Mouse (Mus musculus) megakaryocyte-erythroid progenitor cell, adult 5-6 weeks (primary cell): Measurements from ENCODE around the gene Poldip3. TPM values are rescaled to one million over a fixed set of nuclear protein-coding genes. Genes with fewer than 3 reads are reported as not detected.

Experiments used
- ATAC-seq: replicated peaks from 2 replicates; pipeline ENCODE4 v1.8.0; 2016; ENCODE audit warnings: mild to moderate bottlenecking, inconsistent platforms; ENCODE audit not compliant: severe bottlenecking, poor library complexity, low FRiP score, low TSS enrichment
- total RNA-seq, 2 experiments: library from RNA; stranded (forward) in 1 of 2; stranded (reverse) in 1 of 2; fragments of 200-1000, 215-1000 nt in 1 of 2; fragments of >200 nt in 1 of 2; fragmentation: Nextera tagmentation in 1 of 2; gene quantifications; 2 replicates each; pipeline ENCODE4 v1.2.3; 2014 to 2017

Poldip3 gene
- total RNA-seq, 2 experiments from 2014 or later = 59.0 to 92.3 TPM

DNA sequence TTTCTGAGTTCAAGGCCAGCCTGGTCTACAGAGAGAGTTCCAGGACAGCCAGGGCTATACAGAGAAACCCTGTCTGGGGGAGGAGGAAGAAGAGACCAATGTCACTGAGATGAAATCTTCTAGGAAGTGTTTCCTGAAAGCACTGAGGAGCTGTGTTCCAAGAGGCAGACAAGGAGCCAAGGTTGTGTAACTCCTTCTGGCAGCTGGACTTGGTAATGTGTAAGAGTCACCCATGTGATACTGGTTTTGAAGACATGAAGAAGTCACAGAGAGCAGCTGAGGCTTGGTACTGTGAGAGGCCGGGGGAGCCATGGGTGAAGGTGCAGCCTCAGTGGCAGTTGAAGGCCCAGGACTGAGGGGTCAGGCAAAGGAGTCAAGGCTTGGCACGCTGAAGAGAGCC lies 55.5 kb downstream of the Poldip3 start:
- ATAC-seq = no peak

DNA sequence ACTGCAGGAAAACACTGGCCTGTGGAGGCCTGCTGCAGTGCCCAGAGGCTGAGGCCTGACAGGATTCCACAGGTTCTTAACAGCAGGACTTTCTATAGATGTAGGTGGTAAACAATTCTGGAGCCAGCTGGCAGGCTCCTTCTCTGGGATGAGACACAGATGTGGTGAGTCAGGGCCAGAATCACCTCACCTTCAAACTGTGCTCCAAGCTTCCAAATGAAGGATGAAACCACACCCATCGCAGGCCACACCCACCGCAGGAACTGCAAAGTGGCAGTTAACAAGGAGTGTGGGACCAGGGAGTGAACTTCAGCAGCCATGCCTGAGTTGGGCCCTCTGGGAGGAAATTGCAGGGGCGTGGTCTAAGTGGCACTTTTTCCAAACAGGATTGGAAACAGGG lies 58.3 kb downstream of the Poldip3 start:
- ATAC-seq = no peak

DNA sequence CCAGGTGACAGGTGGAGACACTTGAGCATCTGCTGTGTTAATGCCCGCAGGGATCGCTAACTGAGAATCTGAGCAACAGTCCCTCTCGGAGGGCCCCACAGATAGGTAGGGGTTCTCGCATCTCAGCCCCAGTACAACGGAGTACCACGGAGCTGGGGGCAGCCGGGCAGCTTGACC lies 59.9 kb downstream of the Poldip3 start, which contains the start of gene Serhl:
Serhl (plus strand) TSS at position 78 of the 177 bp plus-strand sequence.
- no peak for ATAC-seq

DNA sequence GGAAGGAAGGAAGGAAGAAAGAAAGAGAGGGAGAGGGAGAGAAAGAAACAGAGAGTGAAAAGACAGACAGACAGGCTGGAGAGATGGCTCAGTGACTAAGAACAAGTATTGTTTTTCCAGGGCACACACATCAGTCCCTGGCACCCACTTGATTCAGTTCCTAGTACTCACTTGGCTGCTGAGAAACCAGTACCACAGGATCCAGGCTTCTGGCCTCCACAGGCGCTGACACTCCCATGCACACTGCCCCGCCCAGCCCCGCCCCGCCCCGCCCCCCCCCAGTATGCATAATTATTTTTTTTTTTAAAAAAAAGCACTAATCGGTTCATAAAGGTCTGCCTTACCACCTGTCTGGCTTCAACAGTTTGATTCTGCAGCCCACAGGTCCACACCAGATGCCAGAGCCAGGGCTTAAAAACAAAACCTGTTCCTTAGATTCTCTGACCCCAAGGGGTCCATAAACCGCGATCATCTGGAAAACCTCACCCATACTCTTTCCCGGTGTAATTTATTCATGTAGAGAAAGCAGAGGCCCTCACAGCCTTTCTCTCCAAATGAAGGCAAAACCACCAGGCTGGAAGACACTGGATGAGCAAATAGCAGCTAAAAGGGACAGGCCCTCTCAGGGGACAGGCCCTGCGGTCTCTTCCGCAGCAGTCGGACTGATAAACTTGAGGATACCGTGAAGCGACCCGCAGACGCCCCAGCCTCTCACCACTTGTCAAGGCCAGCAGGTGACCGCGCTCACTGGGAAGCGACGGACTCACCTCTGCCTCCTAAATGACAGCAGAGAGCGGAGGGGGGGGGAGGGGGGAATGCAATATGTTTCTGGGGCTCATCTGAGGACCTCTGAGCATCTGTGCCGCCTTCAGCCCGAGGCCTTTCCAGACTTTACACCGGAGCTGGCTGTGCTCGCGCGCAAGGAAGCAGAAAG lies 60.4 kb downstream of the Poldip3 start:
- peak; percentile 50; the same call in 1 of the 2 replicates for ATAC-seq

DNA sequence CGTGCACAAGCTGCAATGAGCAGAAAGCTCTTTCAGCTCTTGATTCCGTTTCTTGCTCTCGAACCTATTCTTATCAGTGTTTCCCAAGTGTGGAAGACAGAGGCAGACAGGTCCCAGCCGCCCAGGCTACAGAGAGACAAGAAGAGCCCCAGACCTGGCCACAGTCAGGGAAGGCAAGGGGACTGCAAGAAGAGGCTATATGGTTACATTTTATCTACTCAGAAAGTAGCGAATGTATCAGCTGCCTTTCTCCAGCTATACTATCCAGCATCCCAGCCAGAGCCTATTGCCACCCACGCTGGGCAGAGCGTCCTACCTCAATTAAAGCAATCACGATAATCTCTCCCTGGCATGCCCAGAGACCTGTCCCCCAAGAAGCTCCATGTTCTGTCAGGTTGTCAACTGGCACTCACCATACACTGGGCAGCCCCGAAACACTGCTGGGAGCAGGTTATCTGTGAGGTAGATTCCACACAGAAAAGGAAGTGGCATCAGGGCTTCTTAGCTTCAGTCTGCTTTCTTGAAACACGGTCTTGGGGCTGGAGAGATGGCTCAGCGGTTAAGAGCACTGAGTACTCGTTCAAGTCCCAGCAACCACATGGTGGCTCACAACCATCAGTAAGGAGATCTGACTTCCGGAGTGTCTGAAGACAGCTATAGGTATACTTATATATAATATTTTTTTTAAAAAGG lies 62.4 kb downstream of the Poldip3 start:
- ATAC-seq = no peak

DNA sequence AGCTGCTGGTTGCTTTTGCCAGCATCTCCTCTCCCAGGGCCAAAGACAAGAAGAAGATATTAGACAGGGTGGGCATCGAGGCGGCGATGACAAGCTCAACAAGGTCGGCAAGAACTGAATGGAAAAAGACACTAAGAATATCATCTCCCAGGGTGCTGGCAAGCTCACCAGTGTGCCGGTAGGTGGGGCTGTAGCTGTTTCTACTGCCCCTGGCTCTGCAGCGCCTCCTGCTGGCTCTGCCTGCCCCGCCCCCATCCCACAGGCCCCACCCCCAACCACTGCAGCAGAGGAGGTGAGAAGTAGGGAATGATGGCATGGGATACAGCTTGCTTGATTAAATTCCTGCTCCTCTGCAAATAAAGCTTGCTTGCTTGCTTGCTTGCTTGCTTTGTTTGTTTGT lies 63.3 kb downstream of the Poldip3 start:
- ATAC-seq = peak; percentile 82

DNA sequence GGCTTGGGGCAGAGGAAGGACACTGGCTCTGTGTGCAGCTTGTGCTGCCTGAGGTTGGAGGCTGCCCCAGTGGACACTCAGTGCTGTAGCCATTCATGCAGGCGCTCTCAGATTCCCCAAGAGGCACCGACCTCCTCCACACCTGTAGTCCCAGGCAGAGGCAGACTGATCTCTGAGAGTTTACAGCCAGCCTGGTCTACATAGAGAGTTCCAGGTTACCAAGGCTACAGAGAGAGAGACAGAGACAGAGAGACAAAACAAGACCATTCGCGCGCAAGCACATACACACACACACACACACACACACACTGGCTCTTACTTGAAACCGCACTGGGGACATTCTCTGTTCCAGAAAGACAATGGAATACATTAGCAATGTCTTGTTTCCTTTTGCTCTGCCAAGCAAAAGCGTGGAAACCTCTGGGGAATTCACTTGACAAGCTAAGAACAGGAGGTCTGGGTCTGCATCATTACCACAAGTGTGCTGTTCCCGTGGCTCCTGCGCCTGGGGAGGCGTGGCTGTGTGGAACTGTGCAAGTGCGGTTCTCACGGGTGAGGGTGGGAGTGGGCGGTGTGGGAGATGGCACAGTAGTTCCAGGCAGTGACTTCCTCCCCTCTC lies 65.1 kb downstream of the Poldip3 start:
- no peak for ATAC-seq

DNA sequence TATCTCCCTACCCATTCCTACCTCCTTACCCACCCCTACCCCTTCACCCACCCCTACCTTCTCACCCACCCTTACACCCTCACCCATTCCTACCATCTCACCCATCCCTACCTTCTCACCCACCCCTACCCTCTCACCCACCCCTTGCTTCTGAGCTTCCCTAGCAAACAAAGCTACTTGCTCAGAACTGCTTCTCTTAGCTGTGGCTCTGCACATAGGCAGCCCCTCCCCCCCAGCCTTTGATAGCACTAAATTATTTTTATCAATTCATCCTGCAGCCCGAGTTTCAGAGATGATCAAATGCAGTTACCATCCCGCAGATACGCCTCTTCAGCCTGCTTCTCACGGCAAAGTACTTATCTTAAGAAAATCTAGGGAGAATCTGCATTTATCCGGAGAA lies 65.7 kb downstream of the Poldip3 start:
- no peak for ATAC-seq

Other genes starting within 250 kb of the Poldip3 start
- 57.7 and 70.5 TPM in 2 replicates for gene Tcf20, start 161.5 kb downstream of the Poldip3 start, total RNA-seq (2014; fragmentation: Nextera tagmentation)
- gene Tcf20, start 161.5 kb downstream of the Poldip3 start, total RNA-seq (2017) = 87.5 and 106 TPM in 2 replicates
- 3.7 and 4.1 TPM in 2 replicates for gene Nfam1, start 116.1 kb downstream of the Poldip3 start, total RNA-seq (2014; fragmentation: Nextera tagmentation)
- gene Nfam1, start 116.1 kb downstream of the Poldip3 start, total RNA-seq (2017) = 2.7 and 6.9 TPM in 2 replicates
- gene Serhl, start 59.9 kb downstream of the Poldip3 start, total RNA-seq (2014; fragmentation: Nextera tagmentation) = 46.0 and 51.6 TPM in 2 replicates
- gene Serhl, start 59.9 kb downstream of the Poldip3 start, total RNA-seq (2017) = 32.0 and 45.4 TPM in 2 replicates
- 30.4 and 53.1 TPM in 2 replicates for gene Rrp7a, start 26.6 kb downstream of the Poldip3 start, total RNA-seq (2014; fragmentation: Nextera tagmentation)
- gene Rrp7a, start 26.6 kb downstream of the Poldip3 start, total RNA-seq (2017) = 107 and 139 TPM in 2 replicates
- gene Cyb5r3, start 23.2 kb upstream of the Poldip3 start, total RNA-seq (2014; fragmentation: Nextera tagmentation) = 89.4 and 102 TPM in 2 replicates
- 33.0 and 55.6 TPM in 2 replicates for gene Cyb5r3, start 23.2 kb upstream of the Poldip3 start, total RNA-seq (2017)
- not detected in 2 replicates for gene A4galt, start 102.4 kb upstream of the Poldip3 start, total RNA-seq (2014; fragmentation: Nextera tagmentation)
- gene A4galt, start 102.4 kb upstream of the Poldip3 start, total RNA-seq (2017) = not detected in 2 replicates
- 25.2 and 32.4 TPM in 2 replicates for gene Arfgap3, start 200.9 kb upstream of the Poldip3 start, total RNA-seq (2014; fragmentation: Nextera tagmentation)
- gene Arfgap3, start 200.9 kb upstream of the Poldip3 start, total RNA-seq (2017) = 23.1 and 32.1 TPM in 2 replicates